Mouse (Mus musculus): ENCODE data around the gene Lias.

DNA sequence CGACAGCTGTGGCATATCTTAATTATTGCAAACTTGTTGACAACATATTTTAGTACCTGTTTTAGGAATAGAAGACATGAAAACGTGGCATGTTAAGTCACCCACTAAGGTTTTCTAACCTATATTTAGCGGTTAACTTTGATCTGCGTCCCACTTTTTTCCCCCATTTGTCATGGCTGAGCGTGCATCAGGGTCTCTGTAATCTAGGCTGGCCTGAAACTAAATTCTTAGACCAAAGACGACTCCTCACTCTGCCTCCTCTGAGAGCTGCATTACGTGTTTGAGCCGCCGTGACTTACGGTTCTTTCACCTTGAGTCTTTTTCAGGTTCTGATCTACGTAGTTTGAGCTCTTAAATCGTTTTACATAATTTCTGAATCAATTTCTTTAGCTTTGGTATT is 456 bp downstream of the Lias start:
- TF ChIP-seq CTCF (IDR thresholded peaks at IDR 0.05; ENCODE audit: borderline replicate concordance, insufficient read depth, low read length) (no peak), POLR2A (IDR thresholded peaks at IDR 0.05; ENCODE audit: low read depth, low read length) (no peak)
